Mouse (Mus musculus) adrenal gland, postnatal 14 days (tissue): ENCODE measurements at regions not wholly inside any gene's neighbourhood (a gene's known extent, or its start where the extent isn't known, plus 50 kb on each side); places are given as distances from the start of the nearest gene placed in this dataset.
A peak's percentile ranks its signal among the peaks of the same experiment; 100 is the strongest.

Source experiments
- DNase-seq: peaks from one replicate; pipeline ENCODE4 v3.0.0; 2021; ENCODE audit warnings: mixed read lengths

GRCm38 (mm10) chr13:82187196-82187595, 404.3 kb downstream of the Cetn3 start:
- DNase-seq: no peak

- DNase-seq: no peak
Observed at GRCm38 (mm10) chr13:82200739-82201138, 417.9 kb downstream of the Cetn3 start.

DNA sequence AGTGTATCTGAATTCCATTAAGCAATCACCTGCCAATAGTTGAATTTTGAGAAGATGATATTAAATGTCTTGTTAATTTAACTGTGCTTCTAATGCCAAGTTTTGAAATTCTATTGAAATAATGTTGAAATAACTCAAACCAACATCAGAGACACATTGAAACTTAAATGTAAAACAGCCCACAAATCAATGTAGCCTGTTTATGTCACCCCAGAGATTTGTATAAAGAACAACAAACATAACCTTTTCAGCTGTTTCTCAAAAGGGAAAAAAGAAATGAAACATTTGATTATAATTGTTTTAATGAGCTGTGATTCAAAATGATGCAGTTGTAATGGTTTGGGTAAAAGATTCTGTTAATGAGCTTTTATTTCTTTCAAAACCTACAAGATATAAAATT, 442.6 kb downstream of the Cetn3 start:
- no peak for DNase-seq

- no peak for DNase-seq
Observed at GRCm38 (mm10) chr13:82233901-82234300, 451.0 kb downstream of the Cetn3 start.

DNA sequence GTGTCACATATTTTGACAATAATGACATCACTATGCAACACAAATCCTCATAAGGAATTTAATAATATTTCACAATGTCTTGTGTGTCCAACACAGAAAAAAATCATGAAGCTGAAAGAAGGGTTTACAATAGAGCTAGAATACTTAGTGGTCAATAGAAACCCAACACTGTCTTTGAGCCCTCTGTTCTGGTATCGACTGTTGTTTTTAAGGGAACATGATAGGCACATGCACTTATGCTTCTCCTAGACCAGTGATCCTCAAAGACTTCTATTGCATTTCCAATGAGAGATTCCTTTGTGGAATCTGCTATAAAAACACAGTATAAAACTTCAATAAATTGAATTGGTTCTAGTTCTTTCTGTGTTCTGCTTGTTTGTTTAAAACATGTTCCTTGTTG, 463.4 kb downstream of the Cetn3 start:
- no peak for DNase-seq

DNA sequence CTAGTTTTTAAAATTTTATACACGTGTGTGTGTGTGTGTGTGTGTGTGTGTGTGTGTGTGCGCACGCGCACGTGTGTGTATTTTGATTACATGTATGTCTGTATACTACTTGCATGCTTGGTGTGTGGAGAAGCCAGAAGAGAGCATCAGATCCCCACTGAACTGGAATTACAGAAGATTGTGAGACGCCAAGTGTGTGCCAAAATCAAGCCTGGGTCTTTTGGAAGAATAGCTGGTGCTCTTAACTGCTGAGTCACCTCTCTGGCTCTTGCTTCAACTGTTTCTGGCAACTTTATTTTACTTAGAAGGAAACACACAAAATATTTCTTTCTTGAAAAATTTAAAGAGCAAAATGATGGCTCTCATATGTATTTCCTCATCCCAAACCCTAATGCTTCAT, 467.5 kb downstream of the Cetn3 start:
- no peak for DNase-seq

GRCm38 (mm10) chr13:82258491-82258935, 475.6 kb downstream of the Cetn3 start:
- peak; percentile 3 for DNase-seq

DNA sequence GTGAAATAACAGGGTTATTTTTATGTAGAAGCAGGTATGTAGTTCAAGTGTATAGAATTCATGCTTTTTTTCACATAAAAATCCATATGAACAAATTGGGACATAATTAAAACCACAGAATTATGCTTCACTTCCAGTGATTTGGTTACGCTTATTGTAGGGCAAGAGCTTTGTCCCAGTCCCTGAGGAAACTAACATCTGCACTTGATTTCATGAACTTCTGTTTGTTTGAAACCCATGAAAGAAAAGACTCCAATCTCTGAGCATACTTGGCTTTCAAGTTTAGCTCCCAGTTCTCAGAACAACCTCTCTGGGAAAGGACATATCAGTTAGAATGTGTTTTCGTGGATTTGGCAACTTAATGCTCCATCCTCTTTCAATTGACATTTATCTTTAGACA, 481.4 kb downstream of the Cetn3 start:
- no peak for DNase-seq

GRCm38 (mm10) chr13:82265170-82265569, 482.3 kb downstream of the Cetn3 start:
- DNase-seq: no peak

DNA sequence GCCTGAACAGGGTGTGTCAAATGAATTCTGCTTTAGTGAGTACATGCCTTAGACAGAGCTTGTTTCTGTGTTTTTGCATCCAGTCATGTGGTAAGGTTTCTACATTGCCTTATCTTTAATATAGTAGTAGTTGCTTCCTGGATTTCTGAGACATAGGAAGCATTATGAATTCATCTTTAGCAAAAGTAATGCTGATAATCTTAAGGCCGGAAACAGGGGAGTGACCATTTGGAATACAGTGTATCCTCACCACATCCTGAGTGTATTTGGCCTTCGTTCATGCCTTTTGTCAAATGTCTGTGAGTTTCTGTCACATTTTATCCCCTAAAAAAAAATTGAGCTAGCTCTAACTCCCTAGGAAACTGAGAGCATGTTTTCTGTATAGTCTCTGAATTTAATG, 482.9 kb downstream of the Cetn3 start:
- DNase-seq: no peak

DNA sequence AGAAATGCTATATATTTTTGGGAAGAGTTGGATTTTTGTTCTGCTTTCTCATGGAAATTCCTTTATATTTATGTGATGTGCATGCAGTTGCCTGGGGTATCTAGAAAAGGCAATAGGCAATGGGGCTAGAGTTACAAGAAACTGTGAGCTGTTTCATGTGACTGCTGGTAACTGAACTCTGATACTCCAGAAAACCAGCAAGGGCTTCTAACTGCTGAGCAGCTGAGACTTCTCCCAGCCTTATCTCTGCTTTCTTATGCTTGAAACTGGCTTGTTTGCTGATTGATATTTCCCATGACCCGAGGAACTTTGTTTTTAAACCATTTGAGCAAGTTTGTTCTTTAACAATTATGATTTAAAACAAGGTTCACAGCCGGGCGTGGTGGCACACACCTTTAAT, 491.9 kb downstream of the Cetn3 start:
- no peak for DNase-seq

DNA sequence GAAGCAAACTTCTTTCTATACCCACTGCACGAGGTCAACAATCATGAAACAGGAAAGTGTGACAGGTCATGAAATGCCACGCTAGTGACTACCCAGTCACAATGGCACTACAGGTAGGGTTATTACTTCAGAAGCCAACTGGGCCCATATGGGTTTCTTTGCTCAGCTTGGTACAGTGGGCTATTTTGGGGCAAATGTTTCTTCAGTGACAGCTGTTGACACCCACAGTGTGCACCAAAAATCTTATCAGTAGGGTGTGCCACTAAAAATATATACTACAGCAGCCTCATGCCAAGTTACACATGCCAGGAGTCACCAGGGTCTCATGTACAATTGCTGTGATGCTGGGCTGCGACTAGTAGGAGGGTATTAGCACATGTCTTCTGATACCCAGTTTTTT, 493.1 kb downstream of the Cetn3 start:
- no peak for DNase-seq

GRCm38 (mm10) chr13:82280744-82281143, 497.9 kb downstream of the Cetn3 start:
- DNase-seq: no peak

- no peak for DNase-seq
Observed at GRCm38 (mm10) chr13:82295834-82296233, 513.0 kb downstream of the Cetn3 start.

GRCm38 (mm10) chr13:82304227-82304626, 521.4 kb downstream of the Cetn3 start:
- DNase-seq: no peak

GRCm38 (mm10) chr13:82305076-82305475, 522.2 kb downstream of the Cetn3 start:
- no peak for DNase-seq

DNA sequence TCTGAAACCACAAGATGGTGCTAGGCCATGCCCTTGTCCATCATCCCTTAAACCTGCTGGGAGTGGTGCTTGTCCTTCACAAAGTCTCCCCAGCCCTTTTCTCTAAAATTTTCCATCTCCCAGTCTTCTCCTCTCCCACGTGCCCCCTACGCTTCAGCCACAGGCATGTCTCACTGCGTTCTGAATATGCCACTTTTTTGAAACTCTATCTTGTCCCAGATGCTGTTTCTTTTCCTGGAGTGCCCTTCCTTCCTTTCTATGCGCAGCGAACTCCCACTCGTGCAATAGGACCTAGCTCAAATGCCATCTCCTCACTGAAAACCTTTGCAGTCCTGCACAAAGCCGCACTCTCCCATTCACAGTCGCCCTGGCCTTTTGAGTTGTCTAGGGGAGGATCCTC, 525.5 kb downstream of the Cetn3 start:
- no peak for DNase-seq

- no peak for DNase-seq
Observed at GRCm38 (mm10) chr13:82316573-82317202, 533.8 kb downstream of the Cetn3 start.

DNA sequence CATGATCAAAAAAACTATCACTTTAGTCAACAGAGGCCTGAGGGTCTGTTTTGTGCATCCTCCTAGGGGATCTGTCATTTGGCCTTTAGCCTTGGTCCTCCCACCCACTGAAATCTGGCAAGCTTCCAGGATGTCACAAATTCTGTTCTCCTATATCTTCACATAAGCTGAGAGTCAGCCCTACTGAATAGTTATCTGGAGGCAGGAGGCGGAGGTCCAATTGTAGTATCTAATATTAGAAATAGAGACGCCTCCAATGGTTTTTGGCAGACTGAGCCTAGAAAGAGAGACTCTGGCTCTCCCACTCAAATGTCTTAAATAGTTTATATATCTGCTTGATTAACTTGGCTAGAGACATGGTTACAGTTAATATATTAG, 534.3 kb downstream of the Cetn3 start:
- DNase-seq: no peak

GRCm38 (mm10) chr13:82318395-82318794, 535.5 kb downstream of the Cetn3 start:
- DNase-seq: no peak

GRCm38 (mm10) chr13:82354355-82354754, 571.5 kb downstream of the Cetn3 start:
- DNase-seq: no peak

GRCm38 (mm10) chr13:82355296-82355695, 572.4 kb downstream of the Cetn3 start:
- no peak for DNase-seq

GRCm38 (mm10) chr13:82359442-82359841, 576.6 kb downstream of the Cetn3 start:
- no peak for DNase-seq

DNA sequence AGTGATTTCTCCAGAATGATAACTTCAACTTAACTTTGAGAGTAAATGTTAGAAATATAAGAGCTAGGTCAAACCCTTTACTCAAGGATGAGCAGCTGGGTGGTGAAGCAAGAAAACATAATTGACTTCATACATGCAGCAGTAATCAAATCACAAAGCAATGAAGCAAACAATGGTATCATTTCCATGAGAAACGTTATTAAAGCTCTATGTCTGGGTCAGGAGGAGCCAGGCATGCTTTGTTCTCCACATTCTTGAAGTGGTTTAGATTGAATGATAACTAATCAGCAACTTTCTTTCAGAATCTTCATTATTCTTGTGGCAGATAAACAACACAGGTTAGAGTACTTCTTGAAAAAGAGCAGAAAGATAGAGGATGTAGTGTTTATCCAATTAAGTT, 577.8 kb downstream of the Cetn3 start:
- no peak for DNase-seq

- DNase-seq: no peak
Observed at GRCm38 (mm10) chr13:82361379-82361778, 578.5 kb downstream of the Cetn3 start.
